Mouse (Mus musculus): ENCODE data around the gene Smim23.

Gene Smim23

GRCm38 (mm10) chr11:32780747-32781536 is 43.5 kb downstream of the Smim23 start:
- peak in 1 of 2 experiments; percentile 8 for DNase-seq (ENCODE audit: low spot score in 2 of 2)

DNA sequence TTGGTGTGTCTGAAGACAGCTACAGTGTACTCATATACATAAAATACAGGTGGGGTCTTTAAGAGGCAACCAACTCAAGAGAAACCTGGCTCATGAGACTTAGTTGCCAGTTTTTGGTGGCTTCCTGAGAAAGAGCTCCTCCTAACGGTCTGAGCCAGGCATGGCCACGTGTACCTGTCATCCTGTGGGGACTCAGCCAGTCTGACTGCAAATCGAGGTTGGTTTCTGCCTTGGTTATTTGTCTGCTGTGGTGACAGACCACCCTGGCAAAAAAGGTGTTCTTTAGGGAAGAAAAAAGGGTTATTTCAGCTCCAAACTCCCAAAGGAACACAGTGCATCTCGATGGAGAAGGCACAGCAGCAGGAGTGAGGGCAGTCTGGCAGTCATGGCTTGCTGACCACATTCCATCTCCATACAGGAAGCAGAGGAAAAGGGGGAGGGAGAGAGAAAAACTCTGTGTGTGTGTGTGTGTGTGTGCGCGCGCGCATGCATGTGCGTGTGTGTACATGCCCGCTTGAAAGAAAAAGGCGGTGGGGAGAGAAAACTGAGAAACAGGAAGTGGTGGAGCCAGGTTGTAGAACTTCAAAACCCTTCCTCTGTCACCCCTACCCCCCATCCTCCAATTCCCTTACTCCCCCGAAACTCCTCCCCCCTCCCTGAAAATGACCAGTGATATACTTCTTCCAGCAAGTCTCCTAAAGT is 55.6 kb downstream of the Smim23 start:
- DNase-seq (ENCODE audit: low spot score in 2 of 2), result no peak
